Mouse (Mus musculus) heart, postnatal 0 days (tissue): ENCODE results near the gene Ccr1l1. TPM values are rescaled to one million over a fixed set of nuclear protein-coding genes. Genes with fewer than 3 reads are reported as not detected.

Experiments used
- ATAC-seq: fragments of 200-750 bp; cut with Nextera tagmentation; 2 replicates; pipeline ENCODE4 v1.8.0; 2017; ENCODE audit warnings: low read depth, moderate number of reproducible peaks, moderate library complexity; ENCODE audit not compliant: insufficient read depth
- DNase-seq: peaks from one replicate; pipeline ENCODE4 v3.0.0-alpha.2; 2016; ENCODE audit warnings: low spot score
- H3K27ac ChIP-seq: fragments of 300-500 bp; sonication (generic); 2 replicates; pipeline ENCODE4 v1.5.1; 2014; ENCODE audit warnings: low read depth, mild to moderate bottlenecking
- H3K27me3 ChIP-seq: fragments of 300-500 bp; sonication (generic); 2 replicates; pipeline ENCODE4 v1.6.1; 2014; ENCODE audit warnings: low read length, mixed read lengths; ENCODE audit not compliant: control insufficient read depth, insufficient read depth
- H3K36me3 ChIP-seq: fragments of 300-500 bp; sonication (generic); replicated peaks from 2 replicates; pipeline ENCODE4 v1.6.1; 2014; ENCODE audit warnings: low read length, mixed read lengths; ENCODE audit not compliant: control insufficient read depth, insufficient read depth
- H3K4me1 ChIP-seq: fragments of 300-500 bp; sonication (generic); 2 replicates; pipeline ENCODE4 v1.6.1; 2014; ENCODE audit warnings: antibody characterized with exemption; ENCODE audit not compliant: control insufficient read depth, insufficient read depth
- H3K4me2 ChIP-seq: fragments of 300-500 bp; sonication (generic); 2 replicates; pipeline ENCODE4 v1.6.1; 2014; ENCODE audit warnings: low read depth, mild to moderate bottlenecking, low read length, moderate library complexity
- H3K4me3 ChIP-seq: fragments of 300-500 bp; sonication (generic); 2 replicates; pipeline ENCODE4 v1.5.1; 2014; ENCODE audit warnings: low read depth, low read length
- H3K9ac ChIP-seq: fragments of 300-500 bp; sonication (generic); replicated peaks from 2 replicates; pipeline ENCODE4 v1.6.1; 2014; ENCODE audit warnings: low read depth, low read length, mixed read lengths
- H3K9me3 ChIP-seq: fragments of 300-500 bp; sonication (generic); replicated peaks from 2 replicates; pipeline ENCODE4 v1.6.1; 2016; ENCODE audit warnings: low read length; ENCODE audit not compliant: control insufficient read depth
- CTCF ChIP-seq: IDR thresholded peaks from 2 replicates; pipeline ENCODE4 v1.5.1; 2016; ENCODE audit warnings: antibody characterized with exemption, control low read depth, low read depth
- EP300 ChIP-seq: IDR thresholded peaks from 2 replicates; pipeline ENCODE4 v1.6.1; 2016; ENCODE audit warnings: antibody characterized with exemption, low read depth
- WGBS: fragments of 180-500 bp; shearing (Covaris S2); extraction: QIAGEN DNeasy Blood & Tissue Kit; methylation state at CpG from one replicate; pipeline ENCODE4 v1.1.7; 2014; 5-methylcytosine and 5-hydroxymethylcytosine counted together
- polyA plus RNA-seq: library from polyadenylated mRNA; unstranded; fragments of >200 nt; fragmentation: Nextera tagmentation; extraction: Ambion mirVana; gene quantifications from 2 replicates; pipeline ENCODE4 v1.2.1, GENCODE M21; 2015
- total RNA-seq: library from RNA; depleted of rRNA; stranded (reverse); fragments of >200 nt; gene quantifications from 2 replicates; pipeline ENCODE4 v1.2.3, GENCODE M21; 2014; ENCODE audit warnings: low replicate concordance

The Ccr1l1 gene
- total and polyA plus RNA-seq, 2 experiments from 2014 or later = not detected

DNA sequence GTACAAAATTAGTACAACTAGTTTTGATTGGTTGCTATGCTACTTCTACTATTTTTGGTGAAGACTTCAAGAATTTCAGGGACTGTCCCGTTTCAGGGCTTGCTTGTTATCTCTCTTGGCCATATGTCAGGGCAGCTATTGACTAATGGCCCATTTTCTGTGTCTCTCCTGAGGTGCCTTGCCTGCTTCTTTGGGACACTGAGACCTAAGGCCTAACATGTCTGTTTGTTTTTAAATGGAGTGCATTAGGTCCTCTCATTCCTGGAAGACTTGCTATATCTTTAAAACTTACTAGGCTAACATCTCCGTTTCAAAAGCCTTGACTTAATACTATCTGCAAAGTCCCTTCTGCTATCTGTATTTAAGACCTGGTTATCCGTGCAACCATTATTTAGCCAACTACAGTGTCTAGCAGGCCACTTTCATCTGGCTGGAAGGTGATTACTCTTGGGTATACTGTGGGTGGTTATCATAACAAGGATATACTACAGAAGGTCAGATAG, 20.2 kb downstream of the Ccr1l1 start:
- DNase-seq (no peak), ATAC-seq (no peak)
- Histone ChIP-seq H3K27me3 (no peaks in the 10 kb centered on the region), H3K9ac (no peak overlapping the region), H3K4me3 (no peak overlapping the region), H3K4me2 (no peak overlapping the region), H3K36me3 (no peaks in the 10 kb centered on the region), H3K9me3 (no peaks in the 10 kb centered on the region), H3K4me1 (no peaks in the 10 kb centered on the region), H3K27ac (no peak overlapping the region)
- TF ChIP-seq CTCF (no peak), EP300 (no peak)
- WGBS = 37% methylated on average over 3 of the region's 3 CpGs

DNA sequence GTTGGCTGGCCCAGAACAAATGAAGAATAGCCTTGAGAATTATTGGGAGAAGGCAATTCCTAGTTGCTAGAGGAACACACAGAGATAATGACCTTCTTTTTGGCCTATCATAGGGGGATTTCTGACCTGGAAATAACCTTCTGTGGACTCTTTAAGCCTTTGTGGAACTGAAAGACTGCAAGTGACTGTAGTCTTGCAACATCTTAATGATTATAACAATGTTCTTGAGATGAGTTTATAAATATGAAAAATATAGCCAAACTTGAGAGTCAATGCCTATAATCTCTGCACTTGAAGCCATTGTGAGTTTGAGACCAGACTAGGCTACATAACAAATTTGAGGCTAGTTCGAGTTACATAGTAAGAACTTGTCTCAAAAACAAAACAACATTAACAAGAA, 21.3 kb downstream of the Ccr1l1 start:
- H3K27ac ChIP-seq = no peak overlapping the region
- TF ChIP-seq EP300 (no peak), CTCF (no peak)
- no peaks in the 10 kb centered on the region for H3K4me1 ChIP-seq
- WGBS = 54% methylated on average over 1 of the region's 1 CpGs
- ATAC-seq (no peak), DNase-seq (no peak)
- no peaks in the 10 kb centered on the region for H3K36me3 ChIP-seq
- H3K4me2 ChIP-seq = no peak overlapping the region
- H3K27me3 ChIP-seq = no peaks in the 10 kb centered on the region
- H3K9me3 ChIP-seq = no peaks in the 10 kb centered on the region
- H3K9ac ChIP-seq = no peak overlapping the region
- H3K4me3 ChIP-seq = no peak overlapping the region

DNA sequence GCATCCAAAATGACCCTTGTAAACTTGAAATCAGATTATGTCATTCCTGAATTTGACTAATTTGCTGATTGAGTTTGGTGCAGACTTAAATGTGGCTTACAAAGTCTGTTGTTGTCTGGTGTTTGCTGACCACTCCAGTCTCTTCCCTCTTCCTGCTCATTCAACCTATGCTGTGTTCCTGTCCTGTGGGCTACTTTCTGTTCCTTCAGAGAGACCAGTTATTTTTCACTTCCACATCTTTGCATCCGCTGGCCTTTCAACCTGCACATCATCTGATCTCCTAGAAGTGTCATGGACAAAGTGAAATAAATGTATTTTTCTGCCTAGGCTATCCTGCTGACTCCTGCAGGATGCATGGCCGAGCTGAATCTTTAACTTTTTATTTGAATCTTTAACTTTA, 24.7 kb downstream of the Ccr1l1 start:
- TF ChIP-seq CTCF (no peak), EP300 (no peak)
- Histone ChIP-seq H3K4me3 (no peak overlapping the region), H3K27me3 (no peaks in the 10 kb centered on the region), H3K4me2 (no peak overlapping the region), H3K4me1 (no peaks in the 10 kb centered on the region), H3K9ac (no peak overlapping the region), H3K36me3 (no peaks in the 10 kb centered on the region), H3K9me3 (no peaks in the 10 kb centered on the region), H3K27ac (no peak overlapping the region)
- DNase-seq (no peak), ATAC-seq (no peak)
- WGBS = 63% methylated on average over 2 of the region's 2 CpGs

DNA sequence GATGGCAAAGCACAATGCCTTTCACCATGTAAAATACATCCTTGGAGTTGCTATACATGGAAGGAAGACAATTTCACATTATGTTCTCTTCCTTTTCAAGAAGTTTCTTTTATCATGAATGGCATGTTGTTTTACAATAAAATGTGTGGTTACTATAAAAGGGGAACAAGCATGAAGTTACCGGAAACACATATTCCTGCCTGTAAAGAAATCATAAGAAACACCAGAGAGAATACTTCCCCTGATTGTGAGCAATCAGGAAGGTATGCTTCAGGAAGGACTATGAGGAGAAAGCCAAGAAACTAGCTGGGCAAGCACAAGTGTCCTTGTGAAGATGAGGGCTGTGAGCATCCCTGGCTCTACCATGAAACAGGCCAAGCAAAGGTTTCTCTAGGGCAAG, 27.0 kb downstream of the Ccr1l1 start:
- no peak overlapping the region for H3K4me2 ChIP-seq
- H3K4me1 ChIP-seq = no peaks in the 10 kb centered on the region
- ATAC-seq (no peak), DNase-seq (no peak)
- no peak overlapping the region for H3K27ac ChIP-seq
- H3K36me3 ChIP-seq = no peaks in the 10 kb centered on the region
- H3K9ac ChIP-seq = no peak overlapping the region
- H3K4me3 ChIP-seq = no peak overlapping the region
- WGBS = 58% methylated on average over 1 of the region's 1 CpGs
- TF ChIP-seq CTCF (no peak), EP300 (no peak)
- no peaks in the 10 kb centered on the region for H3K9me3 ChIP-seq
- H3K27me3 ChIP-seq = no peaks in the 10 kb centered on the region

DNA sequence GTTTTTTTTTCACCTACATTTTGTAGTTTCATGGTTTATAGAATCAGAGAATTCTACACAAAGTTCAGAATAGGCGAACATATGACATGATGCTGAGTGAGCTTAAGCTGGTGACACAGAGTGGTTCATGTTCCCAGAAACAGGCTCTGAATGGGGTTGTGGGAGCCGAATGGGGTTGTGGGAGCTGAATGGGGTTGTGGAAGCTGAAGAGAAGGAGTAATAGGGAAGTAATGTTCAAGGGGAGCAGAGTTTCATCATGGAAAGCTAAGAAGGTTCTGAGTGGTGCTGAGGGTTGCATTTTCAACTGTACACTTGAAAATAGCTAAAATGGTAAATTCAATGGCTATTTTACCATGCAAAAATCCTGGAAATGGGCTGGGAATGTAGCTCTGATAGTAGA, 28.8 kb downstream of the Ccr1l1 start:
- H3K4me3 ChIP-seq = no peak overlapping the region
- no peaks in the 10 kb centered on the region for H3K9me3 ChIP-seq
- H3K27me3 ChIP-seq = no peaks in the 10 kb centered on the region
- no peaks in the 10 kb centered on the region for H3K4me1 ChIP-seq
- H3K36me3 ChIP-seq = no peaks in the 10 kb centered on the region
- no peak overlapping the region for H3K27ac ChIP-seq
- DNase-seq (no peak), ATAC-seq (no peak)
- H3K9ac ChIP-seq = no peak overlapping the region
- 71% methylated on average over 2 of the region's 2 CpGs for WGBS
- H3K4me2 ChIP-seq = no peak overlapping the region
- TF ChIP-seq EP300 = no peak
- no peak for TF ChIP-seq CTCF

DNA sequence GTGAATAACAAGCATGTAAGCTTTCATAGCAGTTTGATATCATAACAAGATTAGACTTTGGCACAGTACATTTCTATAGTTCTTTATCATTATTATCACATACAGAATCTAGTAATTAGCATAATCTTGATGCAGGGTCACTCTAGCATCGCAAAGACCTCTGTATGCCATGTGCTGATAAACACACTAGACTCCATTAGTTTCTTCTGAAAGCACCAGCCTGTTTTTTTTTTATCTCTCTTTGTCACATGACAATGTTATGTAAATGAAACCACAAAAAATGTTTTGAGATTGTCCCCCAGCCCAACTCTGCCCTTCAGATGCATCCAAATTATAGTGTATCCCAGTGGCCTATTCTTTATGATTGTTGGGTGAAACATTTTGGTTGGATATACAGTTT, 30.4 kb downstream of the Ccr1l1 start:
- 49% methylated on average over 1 of the region's 1 CpGs for WGBS

More for the DNA sequence above, 30.4 kb downstream of the Ccr1l1 start:
- no peak overlapping the region for H3K4me2 ChIP-seq
- no peak for TF ChIP-seq CTCF
- TF ChIP-seq EP300 = no peak
- no peaks in the 10 kb centered on the region for H3K27me3 ChIP-seq
- H3K4me3 ChIP-seq = no peak overlapping the region
- ATAC-seq = no peak
- H3K27ac ChIP-seq = no peak overlapping the region
- no peaks in the 10 kb centered on the region for H3K4me1 ChIP-seq
- no peak for DNase-seq
- no peaks in the 10 kb centered on the region for H3K36me3 ChIP-seq
- H3K9ac ChIP-seq = no peak overlapping the region
- H3K9me3 ChIP-seq = no peaks in the 10 kb centered on the region
